Mouse (Mus musculus) fat pad, adult 2 months (tissue): ENCODE measurements at regions not wholly inside any gene's neighbourhood (a gene's known extent, or its start where the extent isn't known, plus 50 kb on each side); places are given as distances from the start of the nearest gene placed in this dataset.
A peak's percentile ranks its signal among the peaks of the same experiment; 100 is the strongest.

ENCODE experiments used
- DNase-seq: peaks from one replicate; pipeline ENCODE4 v3.0.0-alpha.2; 2011; ENCODE audit warnings: low read depth, low spot score; ENCODE audit errors: extremely low read depth

DNA sequence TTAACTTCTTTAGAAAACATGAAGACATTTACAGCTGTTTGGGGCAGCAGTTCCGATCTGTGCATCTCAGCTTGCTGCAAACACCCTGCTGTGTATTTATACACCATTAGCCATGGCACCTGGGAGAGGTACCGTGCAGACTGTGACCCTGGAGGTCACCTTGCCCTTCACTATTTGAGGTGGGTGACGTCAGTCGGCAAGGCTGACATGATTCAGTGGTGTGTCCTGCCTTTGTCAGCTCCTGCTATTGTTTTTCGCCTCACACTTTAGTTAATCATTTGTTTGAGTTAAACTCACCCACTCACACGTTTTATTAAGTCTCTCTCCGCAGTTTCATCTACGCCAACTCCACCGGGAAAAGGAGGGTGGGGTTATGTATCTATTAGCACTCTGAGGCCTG, 305.9 kb downstream of the Cog6 start:
- no peak for DNase-seq

DNA sequence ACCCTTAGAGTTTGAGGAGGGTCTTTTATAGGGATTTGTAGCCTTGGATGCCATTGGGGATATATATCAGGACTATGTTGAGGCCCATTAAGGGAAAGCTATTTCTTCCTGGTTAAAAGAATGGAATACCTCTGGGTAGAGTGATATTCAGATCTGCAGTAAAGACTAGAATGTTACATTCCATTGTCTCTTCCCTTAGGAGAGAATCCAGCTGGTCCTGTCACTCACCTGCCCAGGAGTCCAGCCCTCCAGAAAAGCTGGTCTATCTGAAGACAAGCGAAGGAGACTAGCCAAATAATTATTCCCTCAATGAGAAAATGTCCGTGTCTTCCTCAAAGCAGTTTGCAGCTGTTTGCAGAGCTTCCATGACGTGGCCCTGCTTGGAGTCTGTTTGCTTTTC, 308.3 kb downstream of the Cog6 start:
- no peak for DNase-seq

DNA sequence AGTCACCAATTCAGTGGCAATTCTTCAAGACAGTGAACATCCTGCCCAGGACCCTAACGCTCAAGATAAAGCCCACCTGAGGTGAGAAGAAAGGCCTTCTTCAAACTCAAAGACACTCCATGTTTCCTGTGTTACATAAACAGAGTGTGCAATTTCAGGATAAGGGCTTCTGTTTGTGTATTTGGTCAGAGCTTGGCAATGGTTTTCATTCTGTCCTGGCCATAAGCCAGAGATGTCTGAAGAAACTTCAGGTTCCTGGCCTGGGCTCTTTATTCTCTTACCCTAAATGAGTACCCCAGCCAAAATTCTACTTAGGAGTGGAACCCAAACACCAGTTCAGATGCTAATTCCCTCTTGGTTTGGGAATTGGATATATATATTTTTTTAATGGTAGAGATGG, 308.7 kb downstream of the Cog6 start:
- no peak for DNase-seq

DNA sequence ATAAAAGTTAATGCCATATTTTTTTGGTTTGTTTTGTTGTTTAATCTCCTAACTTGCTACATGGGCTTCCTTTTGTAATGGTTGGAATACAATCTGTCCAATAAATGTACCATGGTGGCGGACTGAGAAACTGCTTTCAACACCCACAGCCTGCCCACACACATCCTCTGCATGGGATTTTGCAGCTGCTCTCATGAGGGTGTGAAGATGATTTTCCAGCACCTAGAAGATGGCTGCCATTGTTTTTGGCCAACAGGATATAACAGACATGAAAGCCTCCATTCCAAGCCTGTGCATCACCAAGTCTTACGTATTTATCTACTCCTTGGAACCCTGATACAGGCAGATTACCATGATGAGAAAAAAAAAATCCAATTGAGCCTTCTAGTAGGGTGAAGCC, 310.4 kb downstream of the Cog6 start:
- no peak for DNase-seq

DNA sequence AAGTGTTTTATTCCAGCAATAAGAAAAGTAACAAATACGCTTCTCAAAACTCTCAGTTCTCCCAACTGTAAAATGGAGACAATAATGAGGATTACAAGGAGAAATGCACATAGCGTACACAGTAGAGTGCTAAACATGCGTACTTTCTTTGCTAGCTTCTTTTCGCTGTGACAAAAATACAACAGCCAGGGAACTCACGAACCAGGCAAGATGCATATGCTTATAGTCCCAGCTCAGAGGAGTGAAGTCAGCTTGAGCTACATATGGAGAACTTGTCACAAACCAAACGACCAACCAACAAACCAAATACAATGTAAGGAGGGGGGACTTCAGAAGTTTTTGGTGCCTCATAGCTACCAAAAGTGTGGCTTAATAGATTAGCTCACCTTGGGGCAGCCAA, 313.3 kb downstream of the Cog6 start:
- no peak for DNase-seq

DNA sequence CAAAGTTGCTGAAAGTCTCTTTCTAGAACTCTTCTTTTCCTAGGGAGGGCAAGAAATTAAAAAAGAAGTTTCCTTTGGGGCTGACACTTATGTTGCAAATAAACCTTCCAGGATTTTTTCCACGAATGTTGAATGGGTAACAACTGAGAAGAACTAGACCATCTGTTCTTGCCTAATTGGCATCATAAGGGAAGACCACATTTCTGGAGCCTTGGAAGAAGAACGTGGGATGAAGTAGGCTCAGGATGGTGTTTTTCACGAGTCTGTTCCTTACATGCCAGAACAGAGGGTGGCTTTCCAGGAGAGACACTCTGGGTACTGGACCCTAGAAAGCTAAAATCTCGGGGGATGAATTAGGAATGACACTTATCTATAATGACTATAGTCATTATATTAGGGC, 314.1 kb downstream of the Cog6 start:
- no peak for DNase-seq

DNA sequence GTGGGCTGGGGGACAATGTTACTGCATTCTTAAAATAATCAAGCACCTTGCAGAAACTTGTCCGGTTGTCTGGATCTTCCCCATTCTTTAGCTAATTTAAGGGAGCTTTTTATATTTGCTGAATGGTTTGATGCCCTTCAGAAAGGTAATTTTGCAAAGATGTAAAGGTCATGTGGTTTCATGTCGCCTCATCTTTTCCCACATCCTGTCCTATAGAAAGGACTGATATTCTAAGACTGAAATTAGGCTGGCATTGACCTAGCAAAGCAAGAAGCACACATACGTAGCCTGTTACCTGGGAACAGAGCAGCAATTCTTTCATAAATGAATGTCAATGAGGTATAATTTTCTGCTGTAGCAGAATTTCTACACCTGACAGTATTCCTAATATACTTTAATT, 315.4 kb downstream of the Cog6 start:
- no peak for DNase-seq

DNA sequence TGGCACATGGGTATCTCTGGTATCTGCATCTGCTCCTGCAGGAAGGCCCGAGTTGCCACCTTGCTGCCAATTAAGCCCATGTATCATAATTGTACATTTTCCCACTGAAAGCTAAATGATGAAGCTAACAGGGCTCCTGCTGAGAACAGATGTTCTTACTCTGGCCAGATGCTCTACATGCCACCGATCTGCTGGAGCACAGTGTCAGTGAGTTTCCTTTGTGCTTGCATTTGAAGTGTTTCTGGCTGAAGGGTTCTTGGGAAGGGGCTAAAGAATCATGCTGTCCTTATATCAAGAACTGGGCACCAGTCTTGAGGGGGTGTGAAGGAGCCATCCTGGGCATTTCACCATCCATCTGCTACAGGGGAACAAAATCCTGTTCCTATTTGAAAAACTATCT, 323.2 kb downstream of the Cog6 start:
- DNase-seq, result no peak

DNA sequence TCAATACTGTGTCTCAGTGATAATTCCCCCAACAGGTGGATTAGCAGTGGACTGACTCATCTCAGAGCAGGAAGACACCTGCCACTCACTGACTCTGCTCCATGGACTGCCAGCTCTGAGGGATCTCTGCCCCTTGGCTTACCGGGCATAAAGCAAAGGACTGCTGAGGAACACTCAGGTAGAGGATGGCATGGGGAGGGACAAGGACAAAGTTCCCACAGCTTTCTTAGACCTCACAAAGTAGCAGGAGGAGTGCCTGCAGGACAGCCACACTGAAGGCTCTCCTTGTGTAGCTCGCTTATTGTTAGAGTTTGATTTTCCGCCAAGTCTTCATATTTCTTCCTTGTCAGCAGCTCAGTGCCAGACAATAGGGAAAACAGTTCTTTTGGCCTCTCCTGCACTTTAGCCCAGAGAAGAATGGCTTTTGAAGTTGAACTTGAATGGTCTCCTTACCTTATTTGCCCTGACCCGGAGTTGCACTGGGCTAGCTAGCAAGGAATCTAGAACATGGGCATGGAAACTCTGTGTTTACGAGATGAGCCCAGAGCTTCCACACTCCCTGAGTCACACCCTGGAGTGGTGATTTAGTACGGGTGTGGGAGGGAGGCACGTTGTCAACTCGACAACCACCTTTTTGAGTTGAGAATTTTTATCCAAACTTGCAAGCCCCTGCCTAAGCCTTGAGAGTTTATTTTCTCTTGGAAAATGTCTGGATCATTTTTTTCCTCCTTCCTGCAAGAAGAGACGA, 331.4 kb downstream of the Cog6 start:
- DNase-seq, result no peak

DNA sequence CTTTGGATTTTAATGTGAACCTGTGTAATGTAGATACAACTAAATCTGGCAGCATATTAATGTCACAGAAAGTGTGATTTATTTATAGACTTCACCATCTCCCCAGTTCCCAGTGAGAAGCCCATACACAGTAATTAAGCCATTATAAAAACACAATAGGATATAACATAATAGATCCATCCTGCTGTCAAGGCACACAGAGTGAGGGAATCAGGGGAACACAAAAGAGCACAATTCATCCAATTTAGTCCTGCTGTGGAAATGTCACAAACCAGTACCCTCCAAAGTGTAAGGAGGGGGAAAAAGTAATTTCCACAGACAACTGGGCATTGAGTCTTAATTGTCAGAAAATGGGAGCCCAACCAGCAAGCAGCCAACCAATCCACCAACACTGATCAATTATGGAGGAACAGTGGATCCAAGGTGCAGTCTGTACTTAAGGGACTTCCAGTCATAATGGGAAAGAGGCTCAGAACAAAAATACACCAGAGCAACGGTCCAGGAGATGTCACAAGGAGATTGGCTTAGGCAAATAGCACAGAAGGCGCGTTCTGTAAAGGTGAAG, 336.1 kb downstream of the Cog6 start:
- no peak for DNase-seq

DNA sequence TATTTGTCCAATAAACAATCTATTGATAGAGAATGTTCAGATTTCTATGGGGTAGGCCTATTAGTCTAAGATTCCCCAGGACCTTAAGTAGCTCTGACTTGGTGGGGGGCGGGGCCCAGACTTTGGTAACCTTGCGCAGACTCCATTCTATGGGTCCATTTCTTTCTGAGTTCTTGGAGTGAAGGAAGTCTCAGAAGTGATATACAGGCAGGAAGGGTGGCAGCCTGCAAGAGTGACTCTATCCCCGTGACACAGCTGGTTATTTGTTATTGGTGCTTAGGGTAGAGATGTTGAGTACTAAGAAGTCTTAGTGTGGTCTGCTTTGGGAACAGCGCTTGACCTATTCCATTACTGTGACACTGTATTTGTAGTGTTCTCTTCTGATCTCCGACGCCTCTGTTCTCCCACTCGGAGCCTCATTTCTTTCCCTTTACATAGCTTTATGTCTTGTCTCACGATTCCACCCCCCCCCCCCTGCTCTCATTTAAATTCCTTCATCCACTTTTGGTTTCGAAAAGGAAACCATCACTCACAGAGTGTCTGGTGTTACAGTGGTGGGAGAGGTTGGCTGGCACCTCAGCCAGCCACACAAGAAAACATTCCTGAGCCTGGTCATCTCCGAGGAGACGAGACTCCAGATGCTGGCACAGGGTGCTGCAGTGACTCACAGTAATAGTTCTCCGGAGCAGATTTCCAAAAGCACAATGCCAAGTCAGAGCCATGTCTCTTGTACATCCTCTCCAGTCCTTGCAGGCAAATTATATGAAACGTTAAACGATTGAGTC, 340.0 kb downstream of the Cog6 start:
- DNase-seq, result no peak

DNA sequence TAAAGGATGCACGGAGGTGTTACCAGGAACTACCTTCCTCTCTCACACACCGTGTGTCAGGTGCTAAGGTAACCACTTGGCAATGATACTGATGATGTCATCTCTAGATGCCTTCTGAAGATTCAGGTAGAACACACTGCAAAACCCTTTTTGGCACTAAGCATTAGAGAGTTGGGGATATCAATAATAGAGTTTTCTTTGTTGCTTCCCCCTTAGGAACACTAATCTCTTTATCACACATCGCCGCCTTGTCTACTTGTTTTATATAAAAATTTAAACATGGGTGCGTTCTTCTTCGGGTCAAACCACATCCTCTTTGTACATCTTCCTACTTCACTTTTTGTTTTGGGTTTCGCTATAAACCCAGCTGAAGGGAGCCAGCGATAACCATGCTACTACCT, 346.4 kb downstream of the Cog6 start:
- no peak for DNase-seq

DNA sequence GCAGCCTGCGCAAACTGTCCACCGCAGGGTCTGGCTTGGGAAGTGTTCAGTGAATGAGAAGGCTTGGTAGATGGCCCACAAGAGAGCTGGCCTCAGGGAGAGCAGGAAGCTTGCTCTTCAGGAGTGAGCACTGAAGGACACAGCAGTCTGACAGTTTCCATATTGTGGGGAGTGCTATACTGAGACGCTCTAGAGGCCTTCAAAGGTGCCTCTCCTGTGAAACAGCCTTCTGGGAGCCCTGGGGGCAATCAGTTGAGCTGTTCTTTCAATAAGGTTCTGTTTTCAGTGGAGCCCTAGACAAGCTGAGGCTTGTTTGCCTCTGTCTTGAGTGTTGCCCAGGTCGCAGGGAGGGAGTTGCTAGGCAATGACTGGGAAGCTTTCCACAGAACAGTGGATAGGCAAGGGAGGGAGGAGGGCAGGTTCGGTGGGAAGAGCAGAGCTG, 353.9 kb downstream of the Cog6 start:
- peak; percentile 80 for DNase-seq

DNA sequence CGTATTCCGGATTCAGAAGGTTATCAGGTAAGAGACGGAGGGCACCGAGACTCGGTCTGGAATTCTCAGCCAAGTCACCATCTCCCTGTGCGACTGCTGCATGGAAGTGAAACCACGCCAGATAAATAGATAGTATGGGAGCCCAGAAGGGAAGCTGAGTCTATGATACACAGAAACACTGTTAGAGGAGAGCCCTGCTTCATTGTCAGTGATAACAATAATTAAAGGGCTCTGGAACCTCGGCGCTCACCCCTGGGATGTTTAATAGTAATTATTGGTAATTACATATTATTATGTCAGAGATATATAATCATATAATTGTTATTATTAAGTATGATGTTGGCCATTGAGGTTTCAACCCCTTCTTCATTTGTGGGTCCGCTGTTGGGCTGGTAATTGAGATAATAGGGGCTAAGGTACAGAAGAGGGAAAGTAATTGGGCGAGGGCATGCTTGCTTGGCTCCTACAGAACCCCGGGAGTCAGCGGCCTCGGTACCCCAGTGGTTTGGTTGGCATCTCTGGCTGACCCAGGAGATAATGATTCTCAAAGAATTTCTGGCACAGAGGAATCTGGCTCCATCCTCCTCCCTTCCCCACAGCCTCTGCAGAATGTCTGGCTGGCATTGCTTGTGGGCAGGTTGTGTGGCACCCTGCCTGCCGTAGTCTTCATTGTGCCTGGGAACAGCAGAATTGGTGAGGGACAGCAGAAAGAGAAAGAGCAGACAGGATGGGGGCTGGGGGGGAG, 354.7 kb downstream of the Cog6 start:
- no peak for DNase-seq

DNA sequence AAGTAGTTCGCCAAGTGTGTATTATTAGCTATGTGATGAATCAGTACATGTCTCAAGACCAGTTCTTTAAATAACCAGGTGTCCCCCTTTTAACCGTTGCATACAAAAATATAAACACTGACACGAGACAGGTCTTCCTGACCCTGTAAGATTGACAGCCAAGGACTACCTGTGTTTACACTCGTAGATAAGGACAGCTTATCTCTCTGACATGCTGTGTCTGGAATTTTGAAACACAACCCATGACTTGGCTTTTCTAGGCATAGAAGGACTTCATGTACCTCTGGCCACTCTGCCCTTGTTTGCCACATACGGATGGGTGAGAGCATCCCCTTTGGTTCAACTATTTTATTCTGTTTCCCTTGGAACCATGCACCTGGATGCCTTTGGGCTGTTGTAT, 364.0 kb downstream of the Cog6 start:
- DNase-seq, result no peak

DNA sequence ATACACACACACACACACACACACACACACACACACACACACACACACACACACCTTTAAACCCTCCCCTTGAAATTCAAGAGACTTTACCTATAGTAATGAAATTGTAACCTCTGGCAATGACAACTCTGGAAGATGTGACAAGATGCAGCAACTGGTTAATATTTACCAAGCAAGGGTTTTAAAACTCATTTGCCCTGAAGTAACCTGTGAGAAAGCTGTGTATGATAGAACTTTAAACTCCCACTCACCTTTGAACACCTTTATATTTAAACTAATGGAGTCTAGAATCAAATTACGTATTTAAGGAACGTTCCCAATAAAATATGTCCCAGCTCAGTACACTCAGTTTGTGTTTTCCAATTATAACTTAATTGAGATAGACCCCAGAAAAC, 364.6 kb downstream of the Cog6 start:
- DNase-seq, result no peak

DNA sequence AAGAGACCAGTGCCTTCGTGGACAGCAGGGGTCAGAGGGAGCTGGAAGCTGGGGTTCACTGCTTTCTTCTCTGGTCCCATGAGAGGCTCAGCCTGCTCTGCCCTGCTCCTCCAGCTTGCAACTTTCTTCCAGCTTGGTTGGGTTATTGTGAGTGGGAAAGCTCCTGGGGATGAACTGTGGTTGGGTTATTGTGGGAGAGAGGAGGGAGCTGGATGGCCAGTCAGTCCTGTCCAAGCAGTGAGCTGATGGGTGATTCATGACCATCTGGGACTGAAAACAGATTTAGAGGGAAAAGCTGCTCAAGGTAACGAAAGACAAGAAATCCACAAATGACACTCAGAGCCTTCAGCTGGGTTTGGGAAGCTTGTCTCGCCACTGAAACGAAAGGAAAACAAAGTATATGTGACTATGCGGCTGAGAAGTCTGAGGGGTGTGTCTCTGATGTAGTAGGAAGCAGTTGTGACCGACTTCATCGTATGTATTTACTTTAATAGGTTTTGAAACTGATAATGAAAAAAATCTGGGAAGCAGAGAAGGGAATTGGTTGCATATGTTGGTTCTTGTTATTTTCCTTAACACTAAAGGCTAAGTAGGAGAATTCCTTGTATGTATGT, 365.1 kb downstream of the Cog6 start:
- no peak for DNase-seq

DNA sequence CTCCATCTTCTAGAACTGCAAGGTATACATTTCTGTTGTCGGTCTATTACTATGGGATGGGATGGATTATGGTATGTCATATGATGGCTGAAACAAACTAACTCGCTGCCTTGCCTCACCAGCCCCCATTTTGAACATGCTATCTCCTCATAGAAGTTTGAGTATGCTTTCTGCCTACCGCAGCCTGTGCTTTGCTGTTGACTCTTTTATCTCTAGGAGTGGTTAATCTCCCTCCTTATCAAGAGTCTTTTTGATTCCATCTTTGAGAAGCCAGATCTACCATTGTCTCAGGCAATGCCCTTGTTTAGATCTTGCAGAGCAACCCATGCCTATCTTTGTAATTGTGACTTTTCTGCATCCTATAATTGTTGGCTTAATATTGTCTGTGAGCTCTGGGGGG, 367.0 kb downstream of the Cog6 start:
- no peak for DNase-seq

DNA sequence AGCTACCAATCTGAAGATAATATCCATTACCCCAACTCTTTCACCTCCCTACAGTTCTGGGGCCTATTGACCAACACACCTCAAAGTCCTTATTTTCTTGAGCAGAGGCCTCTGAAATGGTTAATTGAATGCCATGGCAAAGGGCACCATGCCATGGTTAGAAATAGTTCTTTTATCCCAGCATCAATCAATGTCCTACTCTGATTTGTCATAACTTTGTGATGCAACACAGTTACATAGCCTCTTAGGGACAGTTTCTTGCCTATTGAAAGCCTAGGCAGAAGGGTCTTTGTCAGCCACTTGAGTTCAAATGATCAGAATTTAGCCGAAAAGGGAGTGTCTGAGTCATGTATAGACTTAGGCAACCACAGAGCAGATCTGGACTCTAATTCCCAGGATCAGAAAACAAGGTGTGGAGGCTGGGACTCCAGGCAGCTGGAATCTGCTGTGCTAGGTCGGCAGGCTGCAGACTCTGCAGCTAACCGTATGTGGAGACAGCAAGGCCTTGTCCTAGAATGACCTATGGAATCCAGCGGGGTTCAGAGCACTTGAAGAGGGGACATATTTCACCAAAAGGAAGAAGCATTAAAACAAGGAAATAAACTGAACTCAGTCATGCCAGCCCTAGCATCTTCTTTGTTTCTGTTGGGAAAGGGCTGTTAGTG, 368.1 kb downstream of the Cog6 start:
- no peak for DNase-seq

DNA sequence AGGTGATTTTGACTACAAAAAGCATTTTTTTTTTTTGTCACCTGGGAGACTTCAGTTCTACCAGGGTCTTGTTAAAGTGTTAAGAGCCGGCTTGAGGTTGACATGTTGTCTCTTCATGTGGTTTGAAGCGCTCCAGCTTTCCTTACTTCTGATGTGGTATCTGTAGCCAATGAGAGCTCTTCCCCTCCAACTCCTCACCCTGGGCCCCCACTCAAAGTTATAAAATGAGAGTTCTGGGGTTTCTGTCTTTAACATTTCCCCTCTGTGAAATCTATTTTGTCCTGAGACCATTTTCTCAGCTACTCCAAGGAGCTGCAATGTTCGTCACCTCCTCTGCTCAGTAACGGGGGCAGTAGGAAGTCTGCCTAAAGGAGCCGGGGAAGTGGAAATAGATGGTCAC, 369.1 kb downstream of the Cog6 start:
- no peak for DNase-seq
